Mouse (Mus musculus): ENCODE results near the gene Rbpj. TPM values are rescaled to one million over a fixed set of nuclear protein-coding genes. Genes with fewer than 3 reads are reported as not detected.

Gene Rbpj
- polyA plus RNA-seq, 1 experiment: not detected

DNA sequence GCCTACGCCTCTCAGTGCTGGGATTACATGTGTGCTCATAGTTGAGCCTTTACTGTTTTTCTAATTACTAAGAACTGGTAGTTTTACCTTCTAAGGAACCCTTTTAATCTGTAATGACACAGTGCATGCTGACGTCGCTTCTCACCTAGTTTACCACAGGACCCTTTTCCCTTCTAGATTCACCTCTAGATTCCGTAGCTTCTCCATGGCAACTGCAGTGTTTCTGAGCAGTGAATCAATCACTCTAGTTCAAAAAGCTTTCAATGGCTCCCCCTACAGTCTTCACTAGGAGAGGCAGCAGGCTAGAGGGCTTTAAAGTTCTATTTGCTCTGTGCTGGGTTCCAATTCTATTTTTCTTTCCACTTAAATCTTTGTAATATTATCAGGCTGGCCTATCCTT lies 128.3 kb downstream of the Rbpj start:
- TF ChIP-seq CTCF (IDR thresholded peaks at IDR 0.05; ENCODE audit: insufficient read depth, low read depth, low read length) (no peak), POLR2A (IDR thresholded peaks at IDR 0.05; ENCODE audit: insufficient read depth, low read depth, low read length) (no peak)
- Histone ChIP-seq H3K4me1 (ENCODE audit: control insufficient read depth, insufficient read depth, low read length) (peaks cover 5% of the 10 kb centered on the region; the same call in 1 of the 2 replicates), H3K4me3 (ENCODE audit: insufficient read depth, low read depth, low read length) (no peak overlapping the region), H3K27ac (ENCODE audit: insufficient read depth, low read depth, low read length) (no peak overlapping the region)
- 37% methylated on average over 4 of the region's 4 CpGs for WGBS

DNA sequence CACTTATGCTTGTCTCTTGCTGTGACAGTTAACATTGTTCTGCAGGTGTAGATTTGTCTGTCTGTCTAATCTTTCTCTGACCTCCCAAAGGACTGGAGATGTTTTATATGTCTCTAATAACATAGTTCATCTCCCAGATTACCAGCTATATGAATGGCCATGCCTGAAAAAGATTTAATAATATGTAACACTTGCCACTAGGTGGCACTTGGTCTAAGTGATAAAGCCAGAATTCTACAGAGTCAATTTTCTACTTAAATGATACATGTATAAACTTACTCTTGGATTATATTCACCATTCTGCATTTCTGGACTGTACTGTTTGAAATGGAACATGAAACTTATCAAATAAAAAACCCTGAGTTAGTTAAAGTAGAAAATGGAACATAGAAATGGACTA lies 132.6 kb downstream of the Rbpj start:
- H3K4me3 ChIP-seq (ENCODE audit: insufficient read depth, low read depth, low read length): no peak overlapping the region
- peaks cover 3% of the 10 kb centered on the region; the same call in 1 of the 2 replicates for H3K4me1 ChIP-seq (ENCODE audit: control insufficient read depth, insufficient read depth, low read length)
- H3K27ac ChIP-seq (ENCODE audit: insufficient read depth, low read depth, low read length): no peak overlapping the region
- TF ChIP-seq CTCF (IDR thresholded peaks at IDR 0.05; ENCODE audit: insufficient read depth, low read depth, low read length): no peak
- no peak for TF ChIP-seq POLR2A (IDR thresholded peaks at IDR 0.05; ENCODE audit: insufficient read depth, low read depth, low read length)

DNA sequence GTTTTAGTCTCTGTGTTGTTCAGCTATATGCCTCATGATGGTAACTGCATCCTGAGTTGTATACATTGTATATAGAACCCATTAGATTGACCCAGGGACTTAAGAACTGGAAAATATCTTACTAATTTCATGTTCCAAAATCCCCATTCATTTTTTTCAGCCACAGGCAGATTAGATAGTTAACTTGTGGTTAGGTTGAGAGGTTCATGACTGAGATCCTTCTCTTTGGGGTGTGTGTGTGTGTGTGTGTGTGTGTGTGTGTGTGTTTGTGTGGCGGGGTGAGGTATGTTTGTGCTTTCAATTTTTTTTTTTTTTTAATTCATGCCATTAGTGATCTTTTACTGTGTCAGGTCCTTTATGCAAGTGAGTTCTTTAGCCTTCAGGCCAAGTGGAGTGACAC lies 133.2 kb downstream of the Rbpj start:
- H3K27ac ChIP-seq (ENCODE audit: insufficient read depth, low read depth, low read length): no peak overlapping the region
- 81% methylated on average over 1 of the region's 1 CpGs for WGBS
- peaks cover 3% of the 10 kb centered on the region; the same call in 1 of the 2 replicates for H3K4me1 ChIP-seq (ENCODE audit: control insufficient read depth, insufficient read depth, low read length)
- no peak overlapping the region for H3K4me3 ChIP-seq (ENCODE audit: insufficient read depth, low read depth, low read length)
- TF ChIP-seq CTCF (IDR thresholded peaks at IDR 0.05; ENCODE audit: insufficient read depth, low read depth, low read length): no peak

DNA sequence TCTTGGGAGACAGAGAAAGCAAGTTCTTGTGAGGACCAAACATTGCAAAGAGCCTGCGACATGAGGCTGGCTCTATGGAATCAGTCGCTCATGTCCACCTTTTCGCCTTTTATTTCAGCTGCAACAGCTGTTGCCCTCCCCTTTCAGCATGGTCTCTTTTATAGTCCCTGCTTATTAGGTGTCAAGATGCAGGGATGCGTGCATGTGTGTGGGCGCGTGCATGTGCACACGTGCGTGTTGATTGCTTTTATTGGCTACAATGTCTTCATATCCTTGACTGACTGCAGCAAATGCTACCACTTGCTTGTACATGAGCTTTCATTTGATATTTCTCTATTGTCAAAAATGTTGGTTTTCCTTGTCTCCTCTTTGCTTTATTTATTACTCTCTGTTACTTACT lies 136.2 kb downstream of the Rbpj start:
- TF ChIP-seq POLR2A (IDR thresholded peaks at IDR 0.05; ENCODE audit: insufficient read depth, low read depth, low read length) (no peak), CTCF (IDR thresholded peaks at IDR 0.05; ENCODE audit: insufficient read depth, low read depth, low read length) (no peak)
- peaks cover 3% of the 10 kb centered on the region; the same call in 1 of the 2 replicates for H3K4me1 ChIP-seq (ENCODE audit: control insufficient read depth, insufficient read depth, low read length)
- H3K27ac ChIP-seq (ENCODE audit: insufficient read depth, low read depth, low read length): no peak overlapping the region
- H3K4me3 ChIP-seq (ENCODE audit: insufficient read depth, low read depth, low read length): no peak overlapping the region
- WGBS: 42% methylated on average over 8 of the region's 8 CpGs

DNA sequence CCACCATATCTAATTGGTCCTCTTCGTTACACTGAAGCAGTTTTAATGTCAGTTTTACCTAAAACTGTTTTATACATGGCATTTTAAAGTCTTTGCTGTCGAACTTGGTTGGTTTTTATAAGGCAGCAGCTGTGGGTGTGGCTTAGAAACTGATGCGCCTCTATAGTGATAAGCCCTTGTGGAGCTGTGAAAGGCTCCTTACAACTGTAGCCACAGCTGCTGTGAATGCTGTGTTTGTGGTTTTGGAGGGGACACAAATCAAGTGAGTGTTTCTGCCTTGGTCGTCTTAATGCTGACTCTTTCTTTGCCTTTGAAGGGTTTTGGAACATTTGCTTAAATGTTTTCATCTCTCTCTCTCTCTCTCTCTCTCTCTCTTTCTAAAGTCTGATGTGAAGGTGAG lies 139.5 kb downstream of the Rbpj start:
- no peak for TF ChIP-seq CTCF (IDR thresholded peaks at IDR 0.05; ENCODE audit: insufficient read depth, low read depth, low read length)
- TF ChIP-seq POLR2A (IDR thresholded peaks at IDR 0.05; ENCODE audit: insufficient read depth, low read depth, low read length): no peak
- no peak overlapping the region for H3K27ac ChIP-seq (ENCODE audit: insufficient read depth, low read depth, low read length)
- no peak overlapping the region for H3K4me3 ChIP-seq (ENCODE audit: insufficient read depth, low read depth, low read length)
- H3K4me1 ChIP-seq (ENCODE audit: control insufficient read depth, insufficient read depth, low read length): peaks cover 5% of the 10 kb centered on the region; the same call in 1 of the 2 replicates
- WGBS: 74% methylated on average over 4 of the region's 4 CpGs

DNA sequence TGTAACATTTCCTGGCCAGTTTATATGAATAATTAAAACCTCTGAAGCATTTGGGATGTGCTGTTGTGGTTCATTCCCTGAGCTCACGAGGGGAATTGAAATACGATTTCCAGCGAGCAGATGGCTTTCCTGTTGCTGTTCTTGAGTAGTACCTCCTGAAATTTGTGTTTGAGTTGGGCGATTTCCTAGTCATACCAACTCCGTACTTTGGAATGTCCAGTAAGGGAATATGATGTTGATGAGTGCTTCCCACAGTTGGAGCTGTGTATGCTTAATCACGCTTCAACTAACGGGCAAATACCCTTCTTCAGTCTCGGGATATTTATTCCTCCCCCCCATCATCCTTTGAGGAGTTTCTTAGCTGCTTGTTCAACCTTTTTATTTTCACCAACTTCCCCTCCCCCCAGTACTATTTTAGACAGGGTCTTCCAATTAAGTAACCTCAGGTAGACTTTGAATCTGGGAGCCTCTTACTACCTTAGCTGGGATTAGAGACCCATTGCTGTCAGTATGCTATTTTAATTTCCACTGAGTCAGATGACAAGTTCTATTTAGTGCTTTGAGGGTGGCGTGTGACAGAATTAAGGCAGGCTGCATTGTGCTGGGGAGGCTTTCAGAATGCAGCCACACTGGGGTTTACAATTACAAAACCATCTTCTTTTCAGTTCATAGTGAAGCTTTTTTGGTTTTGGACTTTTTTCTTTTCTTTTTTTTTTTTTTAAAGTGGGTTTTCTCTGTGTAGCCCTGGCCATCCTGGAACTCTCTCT lies 141.5 kb downstream of the Rbpj start:
- Histone ChIP-seq H3K27ac (ENCODE audit: insufficient read depth, low read depth, low read length) (no peak overlapping the region), H3K4me1 (ENCODE audit: control insufficient read depth, insufficient read depth, low read length) (peaks cover 3% of the 10 kb centered on the region; the same call in 1 of the 2 replicates), H3K4me3 (ENCODE audit: insufficient read depth, low read depth, low read length) (no peak overlapping the region)
- 40% methylated on average over 9 of the region's 9 CpGs for WGBS
- TF ChIP-seq POLR2A (IDR thresholded peaks at IDR 0.05; ENCODE audit: insufficient read depth, low read depth, low read length) (no peak), CTCF (IDR thresholded peaks at IDR 0.05; ENCODE audit: insufficient read depth, low read depth, low read length) (no peak)

DNA sequence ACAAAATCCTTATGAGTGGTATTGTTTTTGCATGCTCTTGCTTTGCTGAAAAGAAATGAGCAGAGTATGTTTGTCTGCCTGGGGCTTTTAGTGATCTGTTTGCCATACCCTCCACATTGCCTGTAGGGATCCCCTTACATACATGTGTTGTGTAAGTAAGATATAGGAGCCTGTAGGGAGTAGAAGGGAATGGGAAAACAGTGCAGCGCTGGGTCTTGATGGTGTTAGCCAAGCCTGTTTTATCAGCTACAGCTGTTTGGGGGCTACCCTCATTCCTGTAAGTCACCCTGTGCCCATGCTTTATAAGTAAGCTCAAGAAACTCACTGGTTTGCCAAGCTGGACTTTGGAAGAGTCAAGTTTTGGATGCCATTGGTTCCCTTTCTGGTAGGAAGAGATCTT lies 152.9 kb downstream of the Rbpj start:
- Histone ChIP-seq H3K4me3 (ENCODE audit: insufficient read depth, low read depth, low read length) (no peak overlapping the region), H3K27ac (ENCODE audit: insufficient read depth, low read depth, low read length) (no peak overlapping the region), H3K4me1 (ENCODE audit: control insufficient read depth, insufficient read depth, low read length) (peaks cover 3% of the 10 kb centered on the region; the same call in 1 of the 2 replicates)
- 93% methylated on average over 1 of the region's 1 CpGs for WGBS
- TF ChIP-seq POLR2A (IDR thresholded peaks at IDR 0.05; ENCODE audit: insufficient read depth, low read depth, low read length): no peak
- no peak for TF ChIP-seq CTCF (IDR thresholded peaks at IDR 0.05; ENCODE audit: insufficient read depth, low read depth, low read length)

DNA sequence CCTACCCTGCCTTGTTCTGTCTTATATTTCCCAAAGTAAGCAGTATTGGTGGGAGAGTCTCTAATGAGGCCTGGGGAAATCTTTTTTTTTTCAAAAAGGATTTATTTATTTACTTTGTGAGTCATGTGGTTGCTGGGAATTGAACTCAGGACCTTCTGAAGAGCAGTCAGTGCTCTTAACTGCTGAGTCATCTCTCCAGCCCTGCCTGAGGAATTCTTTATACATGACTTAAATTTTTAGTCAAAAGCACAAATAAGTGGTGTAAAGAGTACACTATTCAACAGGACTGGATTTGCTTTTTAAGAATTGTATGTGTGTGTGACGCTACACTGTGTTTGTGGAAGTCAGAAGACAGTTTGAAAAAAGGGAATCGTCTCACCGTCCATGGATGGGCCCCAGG lies 166.1 kb downstream of the Rbpj start:
- 78% methylated on average over 3 of the region's 3 CpGs for WGBS
- Histone ChIP-seq H3K4me3 (ENCODE audit: insufficient read depth, low read depth, low read length) (no peak overlapping the region), H3K4me1 (ENCODE audit: control insufficient read depth, insufficient read depth, low read length) (no peaks in the 10 kb centered on the region), H3K27ac (ENCODE audit: insufficient read depth, low read depth, low read length) (no peak overlapping the region)
- no peak for TF ChIP-seq POLR2A (IDR thresholded peaks at IDR 0.05; ENCODE audit: insufficient read depth, low read depth, low read length)
- TF ChIP-seq CTCF (IDR thresholded peaks at IDR 0.05; ENCODE audit: insufficient read depth, low read depth, low read length): no peak

DNA sequence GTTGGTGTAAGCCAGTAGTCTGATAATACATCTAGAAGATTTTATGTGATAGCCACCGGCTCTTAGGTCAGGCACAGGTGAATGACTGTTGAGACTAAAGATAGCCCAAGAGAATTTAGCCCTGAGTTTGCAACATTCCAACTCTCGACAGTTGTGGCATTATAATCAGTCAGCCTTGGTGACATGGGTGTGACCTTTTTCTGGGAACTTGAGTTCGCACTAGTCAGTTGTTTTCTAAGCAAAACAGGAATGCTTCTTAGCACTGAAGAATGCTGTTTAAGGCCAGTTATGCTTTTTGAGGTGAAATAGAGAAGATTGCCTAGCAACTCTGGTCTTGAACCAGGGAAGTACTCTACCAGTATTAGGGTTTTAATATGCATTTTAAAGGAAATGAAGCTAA lies 170.8 kb downstream of the Rbpj start:
- TF ChIP-seq CTCF (IDR thresholded peaks at IDR 0.05; ENCODE audit: insufficient read depth, low read depth, low read length) (no peak), POLR2A (IDR thresholded peaks at IDR 0.05; ENCODE audit: insufficient read depth, low read depth, low read length) (no peak)
- Histone ChIP-seq H3K27ac (ENCODE audit: insufficient read depth, low read depth, low read length) (no peak overlapping the region), H3K4me3 (ENCODE audit: insufficient read depth, low read depth, low read length) (no peak overlapping the region), H3K4me1 (ENCODE audit: control insufficient read depth, insufficient read depth, low read length) (no peaks in the 10 kb centered on the region)
- 88% methylated on average over 3 of the region's 3 CpGs for WGBS

Measured in olfactory bulb, adult 2 months (tissue).